Mouse (Mus musculus) CH12.LX (cell line): ENCODE measurements around the gene Rragd.

ENCODE experiments used
- CTCF ChIP-seq, 2 experiments: IDR thresholded peaks in 1 of 2; conservative IDR thresholded peaks in 1 of 2; 2 replicates each; pipeline ENCODE4 v1.5.1; 2011 to 2012; ENCODE audit warnings: low read depth in 2 of 2, low read length in 2 of 2, improper control_type of control experiment in 1 of 2, inconsistent platforms in 1 of 2, mild to moderate bottlenecking in 1 of 2, moderate library complexity in 1 of 2
- E2F4 ChIP-seq: IDR thresholded peaks from 2 replicates; pipeline ENCODE4 v1.6.1; 2011; ENCODE audit warnings: low read depth, low read length, improper control_type of control experiment; ENCODE audit not compliant: insufficient replicate concordance
- EP300 ChIP-seq: IDR thresholded peaks from 2 replicates; pipeline ENCODE4 v1.6.1; 2011; ENCODE audit warnings: low read length, improper control_type of control experiment
- MAX ChIP-seq: IDR thresholded peaks from 2 replicates; pipeline ENCODE4 v1.6.1; 2011; ENCODE audit warnings: low read length, improper control_type of control experiment

DNA sequence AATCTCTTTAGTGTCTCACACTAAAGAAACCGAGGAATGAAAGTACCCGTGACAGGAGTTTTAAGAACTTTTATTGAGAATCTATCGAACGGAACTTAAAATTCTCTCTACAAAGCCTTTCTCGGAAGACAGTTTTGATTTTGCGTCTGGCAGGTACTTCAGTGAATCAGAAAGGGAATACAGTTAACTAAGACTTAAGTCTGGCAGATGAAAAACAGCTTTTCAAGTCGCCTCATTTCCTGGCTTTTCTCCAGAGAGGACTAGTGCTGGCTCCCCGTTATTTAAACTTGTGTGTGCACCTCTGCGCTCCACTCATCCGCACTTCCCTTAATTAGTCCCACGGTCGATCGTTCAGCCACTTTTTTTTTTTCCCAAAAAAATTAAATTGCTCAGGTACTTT lies 1.4 kb downstream of the Rragd start:
- TF ChIP-seq CTCF (conservative IDR thresholded peaks at IDR 0.05 in 1 of 2, IDR thresholded peaks at IDR 0.05 in 1 of 2; ENCODE audit: low read depth in 2 of 2, low read length in 2 of 2): no peak
- no peak for TF ChIP-seq EP300
- TF ChIP-seq E2F4: no peak
- no peak for TF ChIP-seq MAX
